Mouse (Mus musculus) intestine, postnatal 0 days (tissue): ENCODE measurements at regions not wholly inside any gene's neighbourhood (a gene's known extent, or its start where the extent isn't known, plus 50 kb on each side); places are given as distances from the start of the nearest gene placed in this dataset.

ENCODE experiments used
- ATAC-seq: fragments of 200-750 bp; cut with Nextera tagmentation; 2 replicates; pipeline ENCODE4 v1.8.0; 2017; ENCODE audit warnings: mild to moderate bottlenecking, moderate TSS enrichment, moderate library complexity
- H3K27ac ChIP-seq: fragments of 300-500 bp; sonication (generic); 2 replicates; pipeline ENCODE4 v1.5.1; 2014; ENCODE audit warnings: mild to moderate bottlenecking, low read depth, low read length, moderate library complexity
- H3K27me3 ChIP-seq: fragments of 300-500 bp; sonication (generic); replicated peaks from 2 replicates; pipeline ENCODE4 v1.6.1; 2014; ENCODE audit warnings: low read length, mixed read lengths; ENCODE audit not compliant: control insufficient read depth, insufficient read depth
- H3K36me3 ChIP-seq: fragments of 300-500 bp; sonication (generic); 2 replicates; pipeline ENCODE4 v1.6.1; 2014; ENCODE audit warnings: mild to moderate bottlenecking, moderate library complexity; ENCODE audit not compliant: control insufficient read depth, insufficient read depth
- H3K4me1 ChIP-seq: fragments of 300-500 bp; sonication (generic); replicated peaks from 2 replicates; pipeline ENCODE4 v1.6.1; 2014; ENCODE audit warnings: antibody characterized with exemption, low read length, mixed read lengths; ENCODE audit not compliant: control insufficient read depth, insufficient read depth
- H3K4me2 ChIP-seq: fragments of 300-500 bp; sonication (generic); replicated peaks from 2 replicates; pipeline ENCODE4 v1.6.1; 2014; ENCODE audit warnings: low read depth, mild to moderate bottlenecking, moderate library complexity
- H3K4me3 ChIP-seq: fragments of 300-500 bp; sonication (generic); 2 replicates; pipeline ENCODE4 v1.5.1; 2014; ENCODE audit warnings: low read depth, low read length
- H3K9ac ChIP-seq: fragments of 300-500 bp; sonication (generic); 2 replicates; pipeline ENCODE4 v1.6.1; 2014; ENCODE audit warnings: mild to moderate bottlenecking, low read depth, low read length
- H3K9me3 ChIP-seq: fragments of 300-500 bp; sonication (generic); 2 replicates; pipeline ENCODE4 v1.6.1; 2016; ENCODE audit warnings: mixed run types; ENCODE audit not compliant: control insufficient read depth
- CTCF ChIP-seq: sonication (generic); IDR thresholded peaks from 2 replicates; pipeline ENCODE4 v1.5.1; 2016; ENCODE audit warnings: low read depth, mild to moderate bottlenecking, control low read depth, antibody characterized with exemption, moderate library complexity
- WGBS: fragments of 180-500 bp; shearing (Covaris S2); extraction: QIAGEN DNeasy Blood & Tissue Kit; methylation state at CpG from one replicate; pipeline ENCODE4 v1.1.7; 2014; 5-methylcytosine and 5-hydroxymethylcytosine counted together

- ATAC-seq: no peak
- H3K4me1 ChIP-seq: no peaks in the 10 kb centered on the region
- no peak overlapping the region for H3K9ac ChIP-seq
- H3K36me3 ChIP-seq: no peaks in the 10 kb centered on the region
- WGBS: 38% methylated on average over 2 of the region's 2 CpGs
- H3K27ac ChIP-seq: no peak overlapping the region
- no peak overlapping the region for H3K4me3 ChIP-seq
- no peaks in the 10 kb centered on the region for H3K9me3 ChIP-seq
- no peak overlapping the region for H3K4me2 ChIP-seq
- no peaks in the 10 kb centered on the region for H3K27me3 ChIP-seq
- TF ChIP-seq CTCF: no peak
These were observed 493.1 kb upstream of the Fat3 start for GRCm38 (mm10) chr9:16994169-16994568.

- Histone ChIP-seq H3K9ac (no peak overlapping the region), H3K27me3 (no peaks in the 10 kb centered on the region), H3K9me3 (no peaks in the 10 kb centered on the region), H3K36me3 (no peaks in the 10 kb centered on the region), H3K27ac (no peak overlapping the region), H3K4me2 (no peak overlapping the region), H3K4me3 (no peak overlapping the region), H3K4me1 (no peaks in the 10 kb centered on the region)
- no peak for ATAC-seq
- no peak for TF ChIP-seq CTCF
- WGBS: 56% methylated on average over 3 of the region's 3 CpGs
These were observed 487.0 kb upstream of the Fat3 start for GRCm38 (mm10) chr9:16988114-16988513.

- Histone ChIP-seq H3K27ac (no peak overlapping the region), H3K9ac (no peak overlapping the region), H3K9me3 (no peaks in the 10 kb centered on the region), H3K27me3 (no peaks in the 10 kb centered on the region), H3K36me3 (no peaks in the 10 kb centered on the region), H3K4me1 (no peaks in the 10 kb centered on the region), H3K4me2 (no peak overlapping the region), H3K4me3 (no peak overlapping the region)
- 89% methylated on average over 5 of the region's 5 CpGs for WGBS
- no peak for TF ChIP-seq CTCF
- ATAC-seq: no peak
These were observed 476.2 kb upstream of the Fat3 start for GRCm38 (mm10) chr9:16977321-16977720.

- no peak for TF ChIP-seq CTCF
- no peak for ATAC-seq
- H3K27me3 ChIP-seq: no peaks in the 10 kb centered on the region
- WGBS: 55% methylated on average over 4 of the region's 4 CpGs
- H3K9me3 ChIP-seq: no peaks in the 10 kb centered on the region
- no peaks in the 10 kb centered on the region for H3K4me1 ChIP-seq
- no peak overlapping the region for H3K4me3 ChIP-seq
- no peaks in the 10 kb centered on the region for H3K36me3 ChIP-seq
- H3K4me2 ChIP-seq: no peak overlapping the region
- no peak overlapping the region for H3K27ac ChIP-seq
- H3K9ac ChIP-seq: no peak overlapping the region
These were observed 469.3 kb upstream of the Fat3 start for GRCm38 (mm10) chr9:16970373-16970772.

GRCm38 (mm10) chr9:16933602-16934001 is 432.5 kb upstream of the Fat3 start:
- Histone ChIP-seq H3K27me3 (no peaks in the 10 kb centered on the region), H3K27ac (no peak overlapping the region), H3K9ac (no peak overlapping the region), H3K4me2 (no peak overlapping the region), H3K36me3 (no peaks in the 10 kb centered on the region), H3K4me3 (no peak overlapping the region), H3K9me3 (no peaks in the 10 kb centered on the region), H3K4me1 (no peaks in the 10 kb centered on the region)
- no peak for ATAC-seq
- no peak for TF ChIP-seq CTCF
- WGBS: 65% methylated on average over 1 of the region's 1 CpGs

- H3K4me2 ChIP-seq: no peak overlapping the region
- H3K27me3 ChIP-seq: no peaks in the 10 kb centered on the region
- H3K4me3 ChIP-seq: no peak overlapping the region
- no peak overlapping the region for H3K27ac ChIP-seq
- H3K9ac ChIP-seq: no peak overlapping the region
- H3K9me3 ChIP-seq: no peaks in the 10 kb centered on the region
- no peaks in the 10 kb centered on the region for H3K4me1 ChIP-seq
- 86% methylated on average over 3 of the region's 3 CpGs for WGBS
- TF ChIP-seq CTCF: no peak
- no peak for ATAC-seq
- H3K36me3 ChIP-seq: no peaks in the 10 kb centered on the region
These were observed 430.5 kb upstream of the Fat3 start for GRCm38 (mm10) chr9:16931586-16931985.

- no peak overlapping the region for H3K9ac ChIP-seq
- WGBS: 89% methylated on average over 4 of the region's 4 CpGs
- no peak for ATAC-seq
- no peaks in the 10 kb centered on the region for H3K27me3 ChIP-seq
- no peaks in the 10 kb centered on the region for H3K4me1 ChIP-seq
- H3K27ac ChIP-seq: no peak overlapping the region
- H3K4me2 ChIP-seq: no peak overlapping the region
- H3K9me3 ChIP-seq: no peaks in the 10 kb centered on the region
- no peak for TF ChIP-seq CTCF
- H3K4me3 ChIP-seq: no peak overlapping the region
- no peaks in the 10 kb centered on the region for H3K36me3 ChIP-seq
These were observed 425.4 kb upstream of the Fat3 start for GRCm38 (mm10) chr9:16926315-16926984.
